Mouse (Mus musculus) megakaryocyte, adult 5-6 weeks (primary cell): ENCODE measurements around the gene Fads2. TPM values are rescaled to one million over a fixed set of nuclear protein-coding genes. Genes with fewer than 3 reads are reported as not detected.

ENCODE experiments used
- ATAC-seq: 2 replicates; pipeline ENCODE4 v1.8.0; 2016; ENCODE audit warnings: mild to moderate bottlenecking, inconsistent platforms; ENCODE audit not compliant: poor library complexity, severe bottlenecking
- total RNA-seq, 2 experiments: library from RNA; stranded (forward) in 1 of 2; stranded (reverse) in 1 of 2; fragments of 153-499, 151-499 nt in 1 of 2; fragments of 221-1000, 200-1000 nt in 1 of 2; gene quantifications; 2 replicates each; pipeline versions ENCODE4 v1.2.3 to v1.2.4; 2015 to 2017

Fads2 gene
- total RNA-seq, 2 experiments from 2014 or later = 4.3 to 7.6 TPM

- no peak for ATAC-seq
These were observed 57.9 kb downstream of the Fads2 start for GRCm38 (mm10) chr19:10043643-10044042.

DNA sequence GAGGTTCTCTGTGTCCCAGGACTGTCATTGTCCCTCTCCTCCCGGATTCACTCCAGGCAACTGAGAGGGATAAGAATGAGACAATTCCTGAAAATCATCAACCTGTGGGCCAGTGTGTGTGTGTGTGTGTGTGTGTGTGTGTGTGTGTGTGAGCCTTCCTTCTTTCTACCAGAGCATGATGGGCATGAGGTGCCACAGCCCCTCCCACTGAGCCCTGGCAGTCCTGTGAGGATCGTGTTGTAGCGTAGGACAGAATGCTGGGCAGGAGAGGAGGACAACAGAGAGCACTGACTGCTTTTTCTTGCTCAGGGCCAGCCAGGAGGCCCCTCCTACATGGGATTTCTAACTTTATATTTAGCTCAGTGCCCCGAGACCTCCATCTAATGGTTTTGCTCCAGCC is 58.7 kb downstream of the Fads2 start:
- no peak for ATAC-seq

DNA sequence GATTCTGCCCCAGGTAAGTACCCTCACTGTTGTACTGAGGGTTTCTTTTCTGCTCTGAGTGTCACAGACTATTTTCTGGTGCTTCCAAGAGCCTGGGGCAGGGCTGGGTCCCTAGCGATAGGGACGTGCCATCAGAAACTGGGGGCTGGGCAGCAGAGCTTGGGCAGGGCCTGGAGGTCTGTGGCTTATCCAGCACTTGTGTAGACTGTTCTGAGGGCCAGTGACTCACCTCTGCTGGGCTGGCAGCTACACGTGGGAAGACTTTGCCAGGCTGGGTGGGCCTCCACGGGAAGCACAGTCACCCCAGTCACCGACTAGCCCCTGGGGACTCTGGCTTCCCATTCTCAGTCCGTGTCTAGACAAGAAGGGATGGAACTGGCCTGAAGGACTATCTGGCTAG is 59.3 kb downstream of the Fads2 start:
- no peak for ATAC-seq

DNA sequence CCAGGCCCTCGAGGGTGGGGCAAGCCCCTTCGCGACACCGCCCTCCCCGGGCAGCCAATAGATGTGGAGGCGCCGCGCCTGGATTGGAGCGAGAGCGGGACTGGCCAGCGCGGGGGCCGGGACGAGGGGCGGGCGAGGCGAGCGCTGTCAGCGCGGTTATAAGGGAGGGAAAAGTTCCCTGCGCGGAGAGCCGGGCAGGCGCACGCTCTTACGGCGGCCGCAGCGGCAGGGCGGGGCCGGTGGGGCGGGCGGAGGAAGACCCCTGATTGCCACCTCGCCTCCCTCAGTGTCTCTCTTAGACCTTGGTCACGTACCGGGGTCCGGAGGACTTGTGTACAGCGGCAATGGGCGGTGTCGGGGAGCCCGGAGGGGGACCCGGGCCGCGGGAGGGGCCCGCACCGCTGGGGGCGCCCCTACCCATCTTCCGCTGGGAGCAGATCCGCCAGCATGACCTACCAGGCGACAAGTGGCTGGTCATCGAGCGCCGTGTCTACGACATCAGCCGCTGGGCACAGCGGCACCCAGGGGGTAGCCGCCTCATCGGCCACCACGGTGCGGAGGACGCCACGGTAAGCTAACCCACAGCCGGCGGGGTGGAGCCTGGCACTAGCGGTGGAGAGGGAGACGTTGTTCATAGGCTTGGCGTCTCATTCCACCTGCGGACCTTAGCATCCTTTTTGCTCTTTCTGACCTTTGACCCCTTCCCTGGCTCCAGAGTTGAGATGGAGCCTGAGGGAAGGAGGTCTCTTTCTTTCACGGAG is 60.0 kb downstream of the Fads2 start, which contains the start of gene Fads3:
Fads3 (plus strand) TSS at position 182 of the 761 bp plus-strand sequence.
- peak; percentile 51 for ATAC-seq

- ATAC-seq = no peak
These were observed 60.6 kb downstream of the Fads2 start for GRCm38 (mm10) chr19:10040866-10041387.

- ATAC-seq = no peak
These were observed 61.9 kb downstream of the Fads2 start for GRCm38 (mm10) chr19:10039615-10040014.

DNA sequence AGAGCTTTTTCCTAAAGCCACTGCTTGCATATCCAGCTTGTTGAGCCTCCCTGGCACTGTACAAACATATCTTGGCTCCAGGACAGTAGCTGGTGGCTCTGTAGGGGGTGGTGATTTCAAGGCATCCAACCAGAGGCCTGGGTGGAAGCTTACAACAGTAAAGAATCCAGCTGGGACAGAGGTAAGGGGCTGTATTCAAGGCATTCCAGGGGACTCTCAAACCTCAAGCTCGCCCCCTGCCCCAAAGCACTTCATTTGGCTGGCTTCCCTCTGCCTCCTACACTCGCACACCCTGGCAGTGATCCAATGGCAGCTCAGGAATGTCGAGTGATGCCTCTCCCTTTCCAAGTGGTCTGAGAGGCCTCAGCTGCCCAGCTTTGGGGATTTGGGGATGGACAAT is 62.6 kb downstream of the Fads2 start:
- no peak for ATAC-seq

DNA sequence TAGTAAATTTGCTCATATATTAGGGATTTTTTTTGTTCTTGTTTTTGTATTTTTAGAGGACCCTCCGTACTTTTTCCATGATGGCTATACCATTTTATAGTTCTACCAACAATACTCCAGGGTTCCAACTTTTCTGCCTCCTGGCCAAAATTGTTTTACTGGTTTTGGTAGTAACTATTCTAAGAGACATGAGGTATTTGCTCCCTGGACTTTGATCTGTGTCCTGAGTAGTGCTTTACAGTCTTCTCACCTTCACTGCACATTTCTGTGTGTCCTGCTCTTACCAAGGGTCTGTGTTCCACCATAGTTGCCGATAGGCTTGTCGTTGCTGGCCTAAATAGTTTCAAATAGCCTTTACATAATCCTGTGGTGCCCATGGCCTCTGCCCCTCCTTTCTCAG is 63.2 kb downstream of the Fads2 start:
- no peak for ATAC-seq

- no peak for ATAC-seq
These were observed 64.0 kb downstream of the Fads2 start for GRCm38 (mm10) chr19:10037534-10037933.

- peak; percentile 89 for ATAC-seq
These were observed 66.6 kb downstream of the Fads2 start for GRCm38 (mm10) chr19:10034785-10035447.

- no peak for ATAC-seq
These were observed 67.2 kb downstream of the Fads2 start for GRCm38 (mm10) chr19:10034356-10034755.

- peak; percentile 78 for ATAC-seq
These were observed 68.2 kb downstream of the Fads2 start for GRCm38 (mm10) chr19:10033211-10033973.

- ATAC-seq = no peak
These were observed 71.8 kb downstream of the Fads2 start for GRCm38 (mm10) chr19:10029746-10030145.

GRCm38 (mm10) chr19:10025169-10025875 is 76.2 kb downstream of the Fads2 start:
- ATAC-seq = no peak

- ATAC-seq = peak; percentile 58
These were observed 78.2 kb downstream of the Fads2 start for GRCm38 (mm10) chr19:10023304-10023758.

DNA sequence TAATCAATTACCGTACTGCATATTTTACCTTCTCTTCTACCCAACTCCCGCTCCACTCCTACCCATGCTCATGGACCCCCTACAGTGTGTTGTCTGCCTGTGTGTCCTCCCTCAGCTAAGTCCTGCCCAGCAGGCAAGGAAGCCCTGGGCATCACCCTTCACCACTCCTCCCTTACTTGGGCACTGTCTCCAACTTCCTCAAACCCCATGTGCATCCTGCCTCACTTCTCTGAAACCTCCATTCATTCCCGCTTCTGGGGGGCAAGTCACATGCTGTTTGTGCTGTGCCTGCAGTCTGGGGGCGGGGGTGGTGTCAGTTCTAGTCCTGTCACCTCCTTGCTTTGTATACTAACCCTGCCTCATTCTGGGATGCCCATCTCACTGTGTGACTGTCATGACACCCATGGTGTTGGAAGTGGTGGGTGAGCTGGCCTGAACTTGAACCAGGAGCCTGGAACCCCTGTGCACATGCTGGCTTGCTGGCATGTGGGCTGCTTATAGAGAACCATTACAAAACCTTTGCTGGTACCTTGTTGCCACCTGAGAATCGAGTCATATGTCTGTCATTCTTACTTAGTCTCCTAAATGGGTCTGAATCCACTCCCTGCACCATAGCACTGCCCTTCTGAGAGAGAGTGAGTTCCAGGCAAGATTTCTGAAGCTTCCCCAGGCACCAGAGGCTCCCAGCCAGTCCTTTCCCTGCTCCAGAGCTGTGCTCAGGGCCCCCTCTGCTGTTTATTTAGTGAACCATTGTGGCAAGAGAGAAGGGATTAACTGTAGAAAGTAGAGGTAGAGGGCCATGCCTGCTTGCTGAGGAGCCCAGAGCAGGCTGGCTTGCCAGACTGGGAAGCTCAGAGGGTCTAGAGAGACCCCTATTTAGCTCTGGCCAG is 78.9 kb downstream of the Fads2 start:
- peak; percentile 50 for ATAC-seq

DNA sequence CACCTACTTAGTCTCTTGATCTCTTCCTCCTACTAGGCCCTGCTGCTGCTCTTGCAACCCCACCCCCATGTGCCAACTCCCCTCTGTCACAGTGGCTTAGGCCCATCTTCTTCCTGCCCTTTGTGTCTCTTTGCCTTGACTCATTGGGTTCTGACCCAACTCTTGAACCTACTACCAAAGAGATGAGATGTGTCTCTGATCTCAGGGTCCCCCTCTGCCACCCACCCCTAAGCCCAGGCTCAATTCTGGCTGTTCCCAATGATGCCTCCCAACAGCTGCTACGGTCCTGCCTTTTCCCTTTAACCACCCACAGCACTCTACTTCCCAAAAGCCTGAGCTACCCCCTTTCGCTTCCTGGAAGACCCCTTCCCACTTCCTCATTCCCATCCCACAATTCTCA is 79.6 kb downstream of the Fads2 start:
- no peak for ATAC-seq

DNA sequence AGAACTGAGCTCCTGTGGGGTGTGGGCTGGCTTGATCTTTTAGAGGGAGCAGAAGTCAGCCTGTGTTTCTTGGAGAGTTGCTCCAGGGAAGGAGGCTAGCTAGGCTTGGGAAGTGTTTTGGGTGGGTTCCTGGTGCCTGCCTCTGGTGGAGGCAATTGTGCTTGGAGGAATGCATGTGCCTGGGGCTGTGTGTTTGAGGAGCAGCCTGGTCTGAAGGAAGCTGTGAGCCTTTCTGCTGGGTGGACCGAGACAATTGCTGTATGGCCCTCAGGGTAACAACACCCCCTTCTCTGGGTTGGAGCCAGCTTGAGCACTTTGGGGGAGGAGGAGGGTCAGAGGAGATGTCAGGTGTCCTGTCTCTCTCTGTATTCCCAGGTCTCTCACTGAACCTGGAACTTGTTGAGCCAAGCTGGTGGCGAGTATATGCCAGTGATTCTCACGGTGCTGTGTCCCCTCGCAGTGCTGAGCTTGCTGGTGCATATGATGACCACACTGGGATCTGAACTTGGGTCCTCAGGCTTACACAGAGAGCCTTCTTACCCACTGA is 82.3 kb downstream of the Fads2 start:
- ATAC-seq = no peak

DNA sequence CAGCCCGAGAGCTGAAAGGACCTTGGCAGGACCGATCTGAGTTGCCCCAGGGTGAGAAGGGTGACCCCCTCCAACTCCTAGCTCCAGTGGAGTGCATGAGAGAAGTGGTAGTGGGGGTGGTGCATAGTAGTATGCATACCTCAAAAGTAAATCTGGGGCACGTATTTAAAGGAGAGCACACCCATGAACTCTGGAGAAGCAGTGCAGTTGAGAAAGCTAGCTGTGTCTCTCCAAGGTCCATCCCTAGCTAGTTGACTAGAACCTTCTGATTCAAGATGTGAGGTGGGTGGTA is 83.1 kb downstream of the Fads2 start:
- no peak for ATAC-seq
